Mouse (Mus musculus) spleen, adult 2 months (tissue): ENCODE data around the gene Ndufaf8.

Experiments used
- CTCF ChIP-seq: fragments of 200-500 bp; IDR thresholded peaks from 2 replicates; pipeline ENCODE4 v1.5.1; 2011; ENCODE audit warnings: mild to moderate bottlenecking, inconsistent platforms; ENCODE audit not compliant: insufficient read depth, insufficient read length, insufficient replicate concordance; ENCODE audit errors: extremely low read depth
- POLR2A ChIP-seq: fragments of 200-500 bp; IDR thresholded peaks from 2 replicates; pipeline ENCODE4 v1.6.1; 2011; ENCODE audit warnings: low read depth, low read length, inconsistent platforms

- no peak for TF ChIP-seq CTCF
- no peak for TF ChIP-seq POLR2A
Measured at GRCm38 (mm10) chr11:120103431-120103997, 4.8 kb downstream of the Ndufaf8 start.
